Mouse (Mus musculus): Measurements from ENCODE around the gene Gm5565. TPM values are rescaled to one million over a fixed set of nuclear protein-coding genes. Genes with fewer than 3 reads are reported as not detected.
A peak's percentile ranks its signal among the peaks of the same experiment; 100 is the strongest.
"Not testable (repeated sequence)": the region's sequence is repeated elsewhere in the genome, so short reads cannot be mapped to it uniquely, and the experiment has no call there.

Gene Gm5565
- polyA plus RNA-seq, 2 experiments: not detected

GRCm38 (mm10) chr5:146170621-146171020 lies 10.3 kb upstream of the Gm5565 start, which contains the start of gene Gm6309:
Gene Gm6309 (minus strand): TSS chr5:146170721.
- H3K9me3 ChIP-seq (ENCODE audit: control insufficient read depth, low read length); H3K36me3 ChIP-seq (ENCODE audit: control insufficient read depth, insufficient read depth, low read length); H3K9ac ChIP-seq (ENCODE audit: low read depth, low read length, severe bottlenecking); H3K27ac ChIP-seq (replicated peaks; ENCODE audit: low read depth, low read length); H3K4me1 ChIP-seq (ENCODE audit: control insufficient read depth, insufficient read depth, low read length); ATAC-seq (ENCODE audit: low FRiP score, low read depth); H3K4me2 ChIP-seq (replicated peaks; ENCODE audit: low read depth, low read length, severe bottlenecking); H3K27me3 ChIP-seq (ENCODE audit: control insufficient read depth, insufficient read depth, low read length); H3K4me3 ChIP-seq (replicated peaks; ENCODE audit: low read length); DNase-seq (ENCODE audit: low spot score): not testable (repeated sequence)
- WGBS: 79% methylated on average over 2 of the region's 2 CpGs

GRCm38 (mm10) chr5:146158326-146158725 lies 2.0 kb downstream of the Gm5565 start:
- H3K4me2 ChIP-seq (replicated peaks; ENCODE audit: low read depth, low read length, severe bottlenecking); ATAC-seq (ENCODE audit: low FRiP score, low read depth); H3K36me3 ChIP-seq (ENCODE audit: control insufficient read depth, insufficient read depth, low read length); H3K27me3 ChIP-seq (ENCODE audit: control insufficient read depth, insufficient read depth, low read length); H3K9ac ChIP-seq (ENCODE audit: low read depth, low read length, severe bottlenecking); H3K4me3 ChIP-seq (replicated peaks; ENCODE audit: low read length); H3K4me1 ChIP-seq (ENCODE audit: control insufficient read depth, insufficient read depth, low read length); DNase-seq (ENCODE audit: low spot score); H3K9me3 ChIP-seq (ENCODE audit: control insufficient read depth, low read length); H3K27ac ChIP-seq (replicated peaks; ENCODE audit: low read depth, low read length): not testable (repeated sequence)
- WGBS: 91% methylated on average over 4 of the region's 4 CpGs

GRCm38 (mm10) chr5:146150454-146150853 lies 9.9 kb downstream of the Gm5565 start:
- WGBS: 64% methylated on average over 3 of the region's 3 CpGs
- no peaks in the 10 kb centered on the region for H3K9me3 ChIP-seq (ENCODE audit: control insufficient read depth, low read length)
- no peaks in the 10 kb centered on the region for H3K36me3 ChIP-seq (ENCODE audit: control insufficient read depth, insufficient read depth, low read length)
- ATAC-seq (ENCODE audit: low FRiP score, low read depth) (no peak), DNase-seq (ENCODE audit: low spot score) (no peak)
- no peaks in the 10 kb centered on the region for H3K4me1 ChIP-seq (ENCODE audit: control insufficient read depth, insufficient read depth, low read length)
- no peaks in the 10 kb centered on the region for H3K27me3 ChIP-seq (ENCODE audit: control insufficient read depth, insufficient read depth, low read length)
- TF ChIP-seq POLR2A (IDR thresholded peaks at IDR 0.05; ENCODE audit: borderline replicate concordance, extremely low read depth, insufficient read depth, insufficient read length): no peak
- no peak overlapping the region for H3K27ac ChIP-seq (replicated peaks; ENCODE audit: low read depth, low read length)
- no peak overlapping the region for H3K4me2 ChIP-seq (replicated peaks; ENCODE audit: low read depth, low read length, severe bottlenecking)
- no peak overlapping the region for H3K4me3 ChIP-seq (replicated peaks; ENCODE audit: low read length)
- H3K9ac ChIP-seq (ENCODE audit: low read depth, low read length, severe bottlenecking): no peak overlapping the region

GRCm38 (mm10) chr5:146147903-146148302 lies 12.4 kb downstream of the Gm5565 start:
- Histone ChIP-seq H3K4me1 (ENCODE audit: control insufficient read depth, insufficient read depth, low read length) (no peaks in the 10 kb centered on the region), H3K4me3 (replicated peaks; ENCODE audit: low read length) (no peak overlapping the region), H3K36me3 (ENCODE audit: control insufficient read depth, insufficient read depth, low read length) (no peaks in the 10 kb centered on the region), H3K9me3 (ENCODE audit: control insufficient read depth, low read length) (no peaks in the 10 kb centered on the region), H3K27ac (replicated peaks; ENCODE audit: low read depth, low read length) (no peak overlapping the region), H3K9ac (ENCODE audit: low read depth, low read length, severe bottlenecking) (no peak overlapping the region), H3K27me3 (ENCODE audit: control insufficient read depth, insufficient read depth, low read length) (no peaks in the 10 kb centered on the region), H3K4me2 (replicated peaks; ENCODE audit: low read depth, low read length, severe bottlenecking) (no peak overlapping the region)
- ATAC-seq (ENCODE audit: low FRiP score, low read depth): no peak
- DNase-seq (ENCODE audit: low spot score): peak; percentile 43
- WGBS: 34% methylated on average over 2 of the region's 2 CpGs
- no peak for TF ChIP-seq POLR2A (IDR thresholded peaks at IDR 0.05; ENCODE audit: borderline replicate concordance, extremely low read depth, insufficient read depth, insufficient read length)

Other genes starting within 250 kb of the Gm5565 start
- gene Cyp3a25, start 150.9 kb downstream of the Gm5565 start, polyA plus RNA-seq (2012; rRNA removed): not detected in 2 replicates
- not detected in 2 replicates for gene Cyp3a25, start 150.9 kb downstream of the Gm5565 start, polyA plus RNA-seq (2014; fragmentation: Nextera tagmentation; extraction: Ambion mirVana)
- not detected in 2 replicates for gene Cyp3a59, start 81.3 kb downstream of the Gm5565 start, polyA plus RNA-seq (2012; rRNA removed)
- not detected in 2 replicates for gene Cyp3a59, start 81.3 kb downstream of the Gm5565 start, polyA plus RNA-seq (2014; fragmentation: Nextera tagmentation; extraction: Ambion mirVana)
- gene Gm6309, start 10.2 kb upstream of the Gm5565 start, polyA plus RNA-seq (2012; rRNA removed): not detected in 2 replicates
- gene Gm6309, start 10.2 kb upstream of the Gm5565 start, polyA plus RNA-seq (2014; fragmentation: Nextera tagmentation; extraction: Ambion mirVana): not detected in 2 replicates
- gene 1700001J03Rik, start 24.8 kb upstream of the Gm5565 start, polyA plus RNA-seq (2012; rRNA removed): 0.38 and 0.68 TPM in 2 replicates
- not detected in 2 replicates for gene 1700001J03Rik, start 24.8 kb upstream of the Gm5565 start, polyA plus RNA-seq (2014; fragmentation: Nextera tagmentation; extraction: Ambion mirVana)
- 16.6 and 25.4 TPM in 2 replicates for gene Rnf6, start 61.0 kb upstream of the Gm5565 start, polyA plus RNA-seq (2012; rRNA removed)
- gene Rnf6, start 61.0 kb upstream of the Gm5565 start, polyA plus RNA-seq (2014; fragmentation: Nextera tagmentation; extraction: Ambion mirVana): 36.6 and 37.8 TPM in 2 replicates
- 68.3 and 75.1 TPM in 2 replicates for gene Cdk8, start 70.7 kb upstream of the Gm5565 start, polyA plus RNA-seq (2012; rRNA removed)
- 27.1 and 28.0 TPM in 2 replicates for gene Cdk8, start 70.7 kb upstream of the Gm5565 start, polyA plus RNA-seq (2014; fragmentation: Nextera tagmentation; extraction: Ambion mirVana)
- gene Wasf3, start 224.4 kb upstream of the Gm5565 start, polyA plus RNA-seq (2012; rRNA removed): 10.8 and 12.4 TPM in 2 replicates
- 1.4 and 2.2 TPM in 2 replicates for gene Wasf3, start 224.4 kb upstream of the Gm5565 start, polyA plus RNA-seq (2014; fragmentation: Nextera tagmentation; extraction: Ambion mirVana)